Mouse (Mus musculus) lung, postnatal 0 days (tissue): ENCODE results near the gene Ly86. TPM values are rescaled to one million over a fixed set of nuclear protein-coding genes. Genes with fewer than 3 reads are reported as not detected.

Source experiments
- ATAC-seq: fragments of 200-750 bp; cut with Nextera tagmentation; 2 replicates; pipeline ENCODE4 v1.8.0; 2017; ENCODE audit warnings: moderate library complexity
- DNase-seq: peaks from one replicate; pipeline ENCODE4 v3.0.0-alpha.2; 2016; ENCODE audit warnings: low spot score
- H3K27ac ChIP-seq: fragments of 300-500 bp; sonication (generic); 2 replicates; pipeline ENCODE4 v1.5.1; 2014; ENCODE audit warnings: antibody characterized with exemption, mild to moderate bottlenecking, low read length, mixed read lengths
- H3K27me3 ChIP-seq: fragments of 300-500 bp; sonication (generic); replicated peaks from 2 replicates; pipeline ENCODE4 v1.6.1; 2014; ENCODE audit warnings: low read length, mixed read lengths; ENCODE audit not compliant: insufficient read depth
- H3K36me3 ChIP-seq: fragments of 300-500 bp; sonication (generic); 2 replicates; pipeline ENCODE4 v1.6.1; 2014; ENCODE audit warnings: low read length, mixed read lengths; ENCODE audit not compliant: insufficient read depth
- H3K4me1 ChIP-seq: fragments of 300-500 bp; sonication (generic); 2 replicates; pipeline ENCODE4 v1.6.1; 2014; ENCODE audit warnings: antibody characterized with exemption, low read depth, low read length, mixed read lengths; ENCODE audit not compliant: insufficient read depth
- H3K4me2 ChIP-seq: fragments of 300-500 bp; sonication (generic); replicated peaks from 2 replicates; pipeline ENCODE4 v1.6.1; 2014; ENCODE audit warnings: low read depth, mild to moderate bottlenecking, low read length, moderate library complexity, mixed read lengths
- H3K4me3 ChIP-seq: fragments of 300-500 bp; sonication (generic); 2 replicates; pipeline ENCODE4 v1.5.1; 2014; ENCODE audit warnings: low read depth, low read length
- H3K9ac ChIP-seq: fragments of 300-500 bp; sonication (generic); replicated peaks from 2 replicates; pipeline ENCODE4 v1.6.1; 2014; ENCODE audit warnings: low read depth, mild to moderate bottlenecking
- H3K9me3 ChIP-seq: fragments of 300-500 bp; sonication (generic); 2 replicates; pipeline ENCODE4 v1.6.1; 2016; ENCODE audit warnings: low read length, mixed read lengths
- CTCF ChIP-seq: IDR thresholded peaks from 2 replicates; pipeline ENCODE4 v1.5.1; 2016; ENCODE audit warnings: antibody characterized with exemption, mild to moderate bottlenecking
- EP300 ChIP-seq: IDR thresholded peaks from 2 replicates; pipeline ENCODE4 v1.6.1; 2016; ENCODE audit warnings: antibody characterized with exemption, mild to moderate bottlenecking, control low read depth
- WGBS: fragments of 180-500 bp; shearing (Covaris S2); extraction: QIAGEN DNeasy Blood & Tissue Kit; methylation state at CpG from one replicate; pipeline ENCODE4 v1.1.7; 2014; 5-methylcytosine and 5-hydroxymethylcytosine counted together
- polyA plus RNA-seq: library from polyadenylated mRNA; unstranded; fragments of >200 nt; fragmentation: Nextera tagmentation; extraction: Ambion mirVana; gene quantifications from 2 replicates; pipeline ENCODE4 v1.2.1, GENCODE M21; 2015

Gene Ly86
- polyA plus RNA-seq, 1 experiment from 2014 or later = 13.8 TPM

DNA sequence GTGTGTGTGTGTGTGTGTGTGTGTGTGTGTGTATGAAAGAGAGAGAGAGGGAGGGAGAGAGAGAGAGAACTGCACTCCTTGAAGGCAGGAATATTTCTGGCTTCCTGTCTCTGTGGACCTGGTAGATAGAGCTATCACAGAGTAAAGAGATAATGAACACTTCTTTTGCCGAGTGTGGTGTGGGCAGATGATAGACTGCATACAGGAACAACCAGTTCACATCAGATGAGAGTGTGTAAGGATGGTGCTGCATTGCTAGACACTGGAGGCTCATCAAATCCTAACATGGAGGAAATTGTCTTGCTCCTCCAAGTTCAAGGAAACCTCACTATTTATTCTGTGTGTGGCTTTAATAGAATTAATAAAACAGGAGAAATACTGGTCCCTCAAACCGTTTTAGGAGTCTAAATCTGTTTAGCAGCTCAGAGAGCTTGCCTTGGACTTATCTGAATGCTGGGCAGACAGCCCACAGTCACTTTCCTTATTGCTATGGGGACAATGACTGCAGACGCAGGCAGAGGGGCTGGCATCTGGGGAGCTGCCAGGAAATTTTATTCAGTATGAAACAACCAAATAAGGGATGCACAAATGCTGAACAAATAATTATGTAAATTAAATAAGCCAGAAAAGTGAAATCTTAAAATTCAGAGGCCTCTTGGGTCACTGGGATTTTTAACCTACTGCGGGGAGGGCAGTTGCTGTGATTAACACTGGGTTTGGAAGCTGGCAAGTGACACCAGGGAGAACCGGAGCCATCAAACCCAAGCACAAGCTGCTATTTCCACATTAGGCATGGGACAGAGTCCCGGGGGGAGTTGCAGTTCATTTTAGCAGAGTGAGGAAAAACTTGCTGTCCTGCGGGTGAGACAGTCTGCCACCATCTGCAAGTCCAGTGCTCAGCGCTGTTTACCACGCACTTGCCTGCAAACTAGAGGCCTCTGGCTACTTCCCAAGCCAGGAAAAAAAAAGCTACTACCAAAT, 43.5 kb downstream of the Ly86 start:
- TF ChIP-seq EP300 (no peak), CTCF (no peak)
- ATAC-seq (peak; percentile 84), DNase-seq (peak; percentile 75)
- Histone ChIP-seq H3K27ac (peak overlapping the region; percentile 34), H3K4me2 (no peak overlapping the region), H3K9me3 (no peaks in the 10 kb centered on the region), H3K9ac (no peak overlapping the region), H3K36me3 (no peaks in the 10 kb centered on the region), H3K27me3 (no peaks in the 10 kb centered on the region), H3K4me1 (no peaks in the 10 kb centered on the region), H3K4me3 (no peak overlapping the region)
- 37% methylated on average over 9 of the region's 9 CpGs for whole genome bisulfite sequencing

DNA sequence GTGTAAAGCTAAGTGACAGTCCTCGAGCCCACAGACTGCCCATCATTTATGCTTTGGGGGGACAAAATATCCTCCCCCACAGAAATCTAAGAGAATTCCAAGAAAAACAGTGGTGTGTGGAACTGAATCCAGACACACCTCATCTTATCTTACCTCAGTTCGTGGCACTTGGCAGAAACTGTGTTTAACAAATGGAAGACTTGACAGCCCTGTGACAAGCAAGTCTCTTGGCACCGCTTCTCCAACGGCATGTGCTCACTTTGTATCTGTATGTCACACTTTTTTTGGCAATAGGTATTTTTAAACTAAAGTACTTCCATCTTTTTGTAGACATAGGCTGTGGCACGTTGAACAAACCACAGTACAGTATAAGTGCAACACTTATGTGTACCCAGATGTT, 44.3 kb downstream of the Ly86 start:
- TF ChIP-seq EP300 (no peak), CTCF (no peak)
- peak; percentile 43 for ATAC-seq

DNA sequence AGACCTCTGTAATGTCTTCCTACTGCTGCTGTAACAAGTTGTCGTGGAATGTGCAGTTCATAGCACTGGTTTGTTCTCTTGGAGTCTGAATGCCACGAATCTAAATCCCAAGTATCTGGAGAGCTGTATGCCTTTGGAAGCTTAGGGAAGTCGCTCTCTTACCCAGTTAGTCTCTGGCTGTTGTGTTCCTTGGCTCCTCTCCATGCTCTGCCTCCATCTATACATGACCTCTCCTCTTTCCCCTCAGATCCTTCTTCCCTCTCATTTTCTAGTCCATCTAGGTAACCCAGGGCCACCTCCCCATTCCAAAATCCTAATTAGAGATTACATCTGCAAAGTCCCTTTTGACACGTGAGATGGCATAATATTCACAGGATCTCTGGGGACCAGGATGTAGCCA, 53.8 kb downstream of the Ly86 start:
- Histone ChIP-seq H3K9me3 (no peaks in the 10 kb centered on the region), H3K4me3 (no peak overlapping the region), H3K27me3 (no peaks in the 10 kb centered on the region), H3K9ac (no peak overlapping the region), H3K4me1 (no peaks in the 10 kb centered on the region), H3K36me3 (no peaks in the 10 kb centered on the region), H3K27ac (no peak overlapping the region), H3K4me2 (no peak overlapping the region)
- ATAC-seq = no peak
- TF ChIP-seq CTCF (no peak), EP300 (no peak)
- 82% methylated on average over 4 of the region's 4 CpGs for WGBS
- DNase-seq = no peak

More for the DNA sequence above, 44.3 kb downstream of the Ly86 start:
- Histone ChIP-seq H3K9me3 (no peaks in the 10 kb centered on the region), H3K27me3 (no peaks in the 10 kb centered on the region), H3K4me1 (no peaks in the 10 kb centered on the region), H3K4me2 (no peak overlapping the region), H3K36me3 (no peaks in the 10 kb centered on the region), H3K4me3 (no peak overlapping the region), H3K9ac (no peak overlapping the region), H3K27ac (peak overlapping the region; percentile 34; the same call in 1 of the 2 replicates)
- 27% methylated on average over 5 of the region's 5 CpGs for WGBS
- peak; percentile 35 for DNase-seq

DNA sequence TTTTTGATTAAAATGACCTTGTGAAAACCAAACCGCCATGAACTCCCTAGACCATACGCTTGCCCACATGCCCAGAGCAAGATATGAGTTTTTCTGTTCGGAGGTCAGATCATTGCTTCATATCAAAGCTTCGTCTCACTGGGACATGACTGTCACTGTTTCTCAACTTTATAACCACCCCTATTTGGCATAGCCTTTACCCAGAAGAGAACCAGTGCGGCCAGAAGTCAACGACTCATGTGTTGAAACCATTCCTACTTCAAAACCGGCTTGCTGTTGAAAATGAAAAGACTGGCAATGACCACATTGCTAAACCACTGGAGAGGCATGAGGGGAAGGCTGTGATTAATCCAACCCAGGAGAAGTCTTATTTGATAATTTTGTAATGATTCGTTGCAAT, 54.3 kb downstream of the Ly86 start:
- 0 out of 2 replicates have a peak, but pooled peaks have one; percentile 9 for TF ChIP-seq EP300
- TF ChIP-seq CTCF = no peak
- WGBS = 70% methylated on average over 8 of the region's 8 CpGs
- Histone ChIP-seq H3K27ac (no peak overlapping the region), H3K4me1 (no peaks in the 10 kb centered on the region), H3K9me3 (no peaks in the 10 kb centered on the region), H3K4me2 (no peak overlapping the region), H3K4me3 (no peak overlapping the region), H3K9ac (no peak overlapping the region), H3K36me3 (no peaks in the 10 kb centered on the region), H3K27me3 (no peaks in the 10 kb centered on the region)
- peak; percentile 62 for DNase-seq
- ATAC-seq = peak; percentile 53

DNA sequence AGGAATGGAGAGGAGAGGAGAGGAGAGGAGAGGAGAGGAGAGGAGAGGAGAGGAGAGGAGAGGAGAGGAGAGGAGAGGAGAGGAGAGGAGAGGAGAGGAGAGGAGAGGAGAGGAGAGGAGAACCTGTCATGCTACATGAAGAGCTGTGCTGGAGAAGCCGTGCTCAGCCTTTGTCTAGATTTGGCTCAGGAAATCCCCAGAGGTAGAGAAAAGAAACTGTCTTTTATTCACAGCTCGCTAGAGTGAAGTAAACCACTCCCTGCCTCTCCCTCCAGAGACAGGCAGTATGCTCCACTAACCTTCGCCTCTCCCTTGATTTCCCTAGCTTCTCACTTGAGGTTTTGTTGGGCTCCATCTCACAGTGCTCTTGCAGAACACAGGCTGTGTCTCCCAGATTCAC, 57.4 kb downstream of the Ly86 start:
- Histone ChIP-seq H3K27ac (no peak overlapping the region), H3K4me2 (no peak overlapping the region), H3K27me3 (no peaks in the 10 kb centered on the region), H3K4me1 (no peaks in the 10 kb centered on the region), H3K9ac (no peak overlapping the region), H3K36me3 (no peaks in the 10 kb centered on the region), H3K4me3 (no peak overlapping the region), H3K9me3 (no peaks in the 10 kb centered on the region)
- 46% methylated on average over 3 of the region's 3 CpGs for WGBS
- ATAC-seq = no peak
- no peak for DNase-seq
- no peak for TF ChIP-seq EP300
- no peak for TF ChIP-seq CTCF

DNA sequence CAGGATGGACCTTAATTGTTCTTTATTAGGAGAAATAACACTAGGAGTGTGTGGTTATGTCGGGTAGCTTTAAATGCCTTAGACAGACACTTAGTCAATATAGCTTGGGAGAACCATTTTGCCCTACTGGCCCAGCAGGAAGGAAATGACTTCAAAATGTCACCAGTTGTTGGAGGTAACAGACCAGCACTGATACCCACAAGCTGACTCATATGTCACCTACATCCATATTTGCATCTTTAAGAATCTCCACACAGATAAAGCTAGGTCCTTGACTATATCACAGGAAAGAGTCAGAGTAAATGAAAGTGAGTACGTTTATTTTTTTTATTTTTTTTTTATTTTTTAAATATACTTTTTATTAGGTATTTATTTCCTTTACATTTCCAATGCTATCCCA, 58.7 kb downstream of the Ly86 start:
- no peak overlapping the region for H3K4me2 ChIP-seq
- DNase-seq (no peak), ATAC-seq (no peak)
- no peaks in the 10 kb centered on the region for H3K36me3 ChIP-seq
- H3K27ac ChIP-seq = no peak overlapping the region
- no peak overlapping the region for H3K4me3 ChIP-seq
- H3K4me1 ChIP-seq = no peaks in the 10 kb centered on the region
- H3K9ac ChIP-seq = no peak overlapping the region
- H3K9me3 ChIP-seq = no peaks in the 10 kb centered on the region
- no peaks in the 10 kb centered on the region for H3K27me3 ChIP-seq
- TF ChIP-seq EP300 (no peak), CTCF (no peak)
- WGBS = 79% methylated on average over 2 of the region's 2 CpGs
